ENCODE assay signal across 8 mouse cellular contexts in genomic region chr4:134467435-134468214, GRCm38 (mm10). TPM values are rescaled to one million over a fixed set of nuclear protein-coding genes. Genes with fewer than 3 reads are reported as not detected.
DNase-seq lines count a peak whose midpoint lies in the region; ATAC-seq and TF ChIP-seq lines count a peak whose summit lies in the region.

No protein-coding gene starts in this region.

- H3K4me3 ChIP-seq in hindbrain, embryonic 15.5 days: peak overlapping the region; percentile 88
- peak overlapping the region; percentile 99 for H3K4me3 ChIP-seq in lung, embryonic 15.5 days
- peak overlapping the region; percentile 92 for H3K4me3 ChIP-seq in small intestine, adult 2 months (ENCODE audit: low read depth, low read length)

- peak overlapping the region; percentile 66 for H3K9ac ChIP-seq in hindbrain, embryonic 15.5 days
- peak overlapping the region; percentile 95 for H3K9ac ChIP-seq in lung, embryonic 15.5 days

- peak overlapping the region; percentile 86 for H3K4me2 ChIP-seq in hindbrain, embryonic 15.5 days
- H3K4me2 ChIP-seq in lung, embryonic 15.5 days: peak overlapping the region; percentile 99

- H3K36me3 ChIP-seq in hindbrain, embryonic 15.5 days: peaks cover 18% of the 10 kb centered on the region
- H3K36me3 ChIP-seq in lung, embryonic 15.5 days: peaks cover 19% of the 10 kb centered on the region
- H3K36me3 ChIP-seq in small intestine, adult 2 months (ENCODE audit: control insufficient read depth, insufficient read depth, low read length): 0 out of 2 replicates have a peak, but pooled peaks cover 3% of the 10 kb centered on the region

- peak; percentile 50 for DNase-seq in CD4-positive helper T cell, adult 2 months (ENCODE audit: low read depth, low spot score)
- peak; percentile 19 for DNase-seq in T-cell, adult 2 months (ENCODE audit: low spot score)
- DNase-seq in left cerebral cortex, postnatal 25 days (ENCODE audit: low spot score in 2 of 2): no peak
- no peak for DNase-seq in layer of hippocampus, adult 11-12 months (ENCODE audit: low spot score)

- peaks cover 48% of the 10 kb centered on the region for H3K4me1 ChIP-seq in hindbrain, embryonic 15.5 days (replicated peaks)
- peaks cover 26% of the 10 kb centered on the region for H3K4me1 ChIP-seq in lung, embryonic 15.5 days
- H3K4me1 ChIP-seq in small intestine, adult 2 months (ENCODE audit: control insufficient read depth, insufficient read depth, insufficient read length, low read length): peaks cover 1% of the 10 kb centered on the region; the same call in 1 of the 2 replicates

- peak; percentile 46; the same call in 1 of the 2 replicates for ATAC-seq in erythroid progenitor cell, adult 5-6 weeks (replicated peaks; ENCODE audit: low FRiP score, poor library complexity, severe bottlenecking)
- peak; percentile 52 for ATAC-seq in hindbrain, embryonic 15.5 days (ENCODE audit: low FRiP score, low read depth)
- peak; percentile 13 for ATAC-seq in lung, embryonic 15.5 days (ENCODE audit: borderline replicate concordance, extremely low read depth, low FRiP score, low TSS enrichment)

- no peak for TF ChIP-seq CTCF in small intestine, adult 2 months (IDR thresholded peaks at IDR 0.05; ENCODE audit: extremely low read depth, insufficient read length, insufficient replicate concordance, low read depth, low read length)

- peak overlapping the region; percentile 98 for H3K27ac ChIP-seq in hindbrain, embryonic 15.5 days (replicated peaks)
- H3K27ac ChIP-seq in lung, embryonic 15.5 days: peak overlapping the region; percentile 96
- H3K27ac ChIP-seq in small intestine, adult 2 months (ENCODE audit: insufficient read depth, low read depth, low read length): peak overlapping the region; percentile 1; the same call in 1 of the 2 replicates

- intact Hi-C loops in left cerebral cortex, postnatal 25 days (cut with DNase I): loop anchor here (2.0 kb wide), 2 partner anchors 17 to 71 kb away; partner anchors contain the start of gene Pafah2

- WGBS in hindbrain, embryonic 15.5 days: under 1% methylated on average over 31 of the region's 31 CpGs
- WGBS in lung, embryonic 15.5 days: under 1% methylated on average over 31 of the region's 31 CpGs
- under 1% methylated on average over 31 of the region's 31 CpGs for WGBS in small intestine, adult 2 months

- H3K9me3 ChIP-seq in hindbrain, embryonic 15.5 days: no peaks in the 10 kb centered on the region
- H3K9me3 ChIP-seq in lung, embryonic 15.5 days: no peaks in the 10 kb centered on the region

- no peak; the same call in 1 of the 2 replicates for TF ChIP-seq POLR2A in small intestine, adult 2 months (IDR thresholded peaks at IDR 0.05; ENCODE audit: low read depth, low read length)

- H3K27me3 ChIP-seq in hindbrain, embryonic 15.5 days: no peaks in the 10 kb centered on the region
- H3K27me3 ChIP-seq in lung, embryonic 15.5 days: no peaks in the 10 kb centered on the region
- H3K27me3 ChIP-seq in small intestine, adult 2 months (ENCODE audit: control insufficient read depth, insufficient read depth, low read length): no peaks in the 10 kb centered on the region

RNA-seq across cellular contexts. Expression of gene Stmn1, which starts 0.5 kb away (rescaled TPM):
- total RNA-seq in erythroid progenitor cell, adult 5-6 weeks (2015; ENCODE audit: low replicate concordance): 429 and 552 TPM in 2 replicates
- 378 and 383 TPM in 2 replicates for total RNA-seq in erythroid progenitor cell, adult 5-6 weeks (2017; ENCODE audit: low replicate concordance)
- polyA plus RNA-seq in hindbrain, embryonic 15.5 days (2015; fragmentation: Nextera tagmentation; extraction: Ambion mirVana): 5,846 and 6,036 TPM in 2 replicates
- polyA plus RNA-seq in lung, embryonic 15.5 days (2015; fragmentation: Nextera tagmentation; extraction: Ambion mirVana): 1,835 and 1,898 TPM in 2 replicates
- 1.9 and 9.8 TPM in 2 replicates for polyA plus RNA-seq in small intestine, adult 2 months (2012; rRNA removed)
- total RNA-seq in left cerebral cortex, postnatal 25 days (2021): 1,000 to 10,000 TPM in 1 of 2 experiments, 100 to 1,000 TPM in 1; 940 to 1,084 TPM

RNA-seq across cellular contexts. Expression of gene Paqr7, which starts 28.9 kb away (rescaled TPM):
- total RNA-seq in erythroid progenitor cell, adult 5-6 weeks (2015; ENCODE audit: low replicate concordance): 1.7 and 3.6 TPM in 2 replicates
- total RNA-seq in erythroid progenitor cell, adult 5-6 weeks (2017; ENCODE audit: low replicate concordance): 1.6 and 1.9 TPM in 2 replicates
- 30.4 and 35.2 TPM in 2 replicates for polyA plus RNA-seq in hindbrain, embryonic 15.5 days (2015; fragmentation: Nextera tagmentation; extraction: Ambion mirVana)
- 4.2 and 6.7 TPM in 2 replicates for polyA plus RNA-seq in lung, embryonic 15.5 days (2015; fragmentation: Nextera tagmentation; extraction: Ambion mirVana)
- polyA plus RNA-seq in small intestine, adult 2 months (2012; rRNA removed): 31.2 and 45.7 TPM in 2 replicates
- total RNA-seq in left cerebral cortex, postnatal 25 days (2021): 10 to 100 TPM; 61.2 to 63.3 TPM

RNA-seq across cellular contexts. Expression of gene Aunip, which starts 43.2 kb away (rescaled TPM):
- total RNA-seq in erythroid progenitor cell, adult 5-6 weeks (2015; ENCODE audit: low replicate concordance): 3.8 and 15.5 TPM in 2 replicates
- 16.3 and 20.5 TPM in 2 replicates for total RNA-seq in erythroid progenitor cell, adult 5-6 weeks (2017; ENCODE audit: low replicate concordance)
- polyA plus RNA-seq in hindbrain, embryonic 15.5 days (2015; fragmentation: Nextera tagmentation; extraction: Ambion mirVana): 2.0 and 2.9 TPM in 2 replicates
- 18.7 and 20.2 TPM in 2 replicates for polyA plus RNA-seq in lung, embryonic 15.5 days (2015; fragmentation: Nextera tagmentation; extraction: Ambion mirVana)
- 0.08 and 0.44 TPM in 2 replicates for polyA plus RNA-seq in small intestine, adult 2 months (2012; rRNA removed)
- under 1 TPM; 0.37 to 0.60 TPM for total RNA-seq in left cerebral cortex, postnatal 25 days (2021)

Comparison
In these comparisons a context has a peak if more than half of its experiments do, and no peak if none do; other contexts are left out.
1. DNase-seq: peak in CD4-positive helper T cell, adult 2 months (single experiment) and T-cell, adult 2 months (single experiment); none in left cerebral cortex, postnatal 25 days (0 of 2) and layer of hippocampus, adult 11-12 months (single experiment).
2. H3K27ac ChIP-seq: peak in every context shown above with its lines; median percentile 98 in hindbrain, embryonic 15.5 days; 96 in lung, embryonic 15.5 days; 1 in small intestine, adult 2 months.
3. RNA of gene Stmn1, which starts 0.5 kb away (polyA plus RNA-seq): 5,846 to 6,036 TPM in hindbrain, embryonic 15.5 days and 1,835 to 1,898 TPM in lung, embryonic 15.5 days; 1.9 to 9.8 TPM in small intestine, adult 2 months; every median in the first group is over 100 times any median in the second.
4. Peak in every context shown above with its lines, with median percentiles within 50 percentile points of each other: ATAC-seq and H3K4me3 ChIP-seq.